Mouse (Mus musculus) embryonic facial prominence, embryonic 11.5 days (tissue): Measurements from ENCODE around the gene Dnajb6. TPM values are rescaled to one million over a fixed set of nuclear protein-coding genes. Genes with fewer than 3 reads are reported as not detected.
A peak's percentile ranks its signal among the peaks of the same experiment; 100 is the strongest.

Source experiments
- ATAC-seq: fragments of 200-750 bp; cut with Nextera tagmentation; replicated peaks from 2 replicates; pipeline ENCODE4 v1.8.0; 2017; ENCODE audit warnings: low read depth; ENCODE audit not compliant: insufficient number of reproducible peaks, low FRiP score, low TSS enrichment
- DNase-seq: peaks from one replicate; pipeline ENCODE4 v3.0.0-alpha.2; 2015; ENCODE audit warnings: low spot score
- H3K27ac ChIP-seq: fragments of 300-500 bp; sonication (generic); replicated peaks from 2 replicates; pipeline ENCODE4 v1.5.1; 2014; ENCODE audit warnings: mild to moderate bottlenecking, low read depth, low read length, control low read depth
- H3K27me3 ChIP-seq: fragments of 300-500 bp; sonication (generic); 2 replicates; pipeline ENCODE4 v1.6.1; 2014; ENCODE audit warnings: mild to moderate bottlenecking, low read length, moderate library complexity, mixed read lengths; ENCODE audit not compliant: control insufficient read depth, insufficient read depth
- H3K36me3 ChIP-seq: fragments of 300-500 bp; sonication (generic); replicated peaks from 2 replicates; pipeline ENCODE4 v1.6.1; 2014; ENCODE audit warnings: low read depth, mild to moderate bottlenecking, low read length, moderate library complexity, mixed read lengths; ENCODE audit not compliant: control insufficient read depth, insufficient read depth
- H3K4me1 ChIP-seq: fragments of 300-500 bp; sonication (generic); 2 replicates; pipeline ENCODE4 v1.6.1; 2014; ENCODE audit warnings: low read length, mixed read lengths; ENCODE audit not compliant: control insufficient read depth, insufficient read depth
- H3K4me2 ChIP-seq: fragments of 300-500 bp; sonication (generic); 2 replicates; pipeline ENCODE4 v1.6.1; 2014; ENCODE audit warnings: low read depth, mild to moderate bottlenecking, control low read depth, low read length, moderate library complexity
- H3K4me3 ChIP-seq: fragments of 300-500 bp; sonication (generic); 2 replicates; pipeline ENCODE4 v1.5.1; 2014; ENCODE audit warnings: low read depth, low read length, control low read depth
- H3K9ac ChIP-seq: fragments of 300-500 bp; sonication (generic); replicated peaks from 2 replicates; pipeline ENCODE4 v1.6.1; 2014; ENCODE audit warnings: mild to moderate bottlenecking, control low read depth, low read length
- H3K9me3 ChIP-seq: fragments of 300-500 bp; sonication (generic); replicated peaks from 2 replicates; pipeline ENCODE4 v1.6.1; 2016; ENCODE audit warnings: mild to moderate bottlenecking, low read length, inconsistent platforms, mixed read lengths; ENCODE audit not compliant: control insufficient read depth
- WGBS: fragments of 180-500 bp; shearing (Covaris S2); extraction: QIAGEN DNeasy Blood & Tissue Kit; methylation state at CpG from one replicate; pipeline ENCODE4 v1.1.7; 2014; 5-methylcytosine and 5-hydroxymethylcytosine counted together
- polyA plus RNA-seq: library from polyadenylated mRNA; unstranded; fragments of >200 nt; fragmentation: Nextera tagmentation; extraction: Ambion mirVana; gene quantifications from 2 replicates; pipeline ENCODE4 v1.2.1, GENCODE M21; 2014

Dnajb6 gene
- polyA plus RNA-seq, 1 experiment from 2014 or later = 236 TPM

DNA sequence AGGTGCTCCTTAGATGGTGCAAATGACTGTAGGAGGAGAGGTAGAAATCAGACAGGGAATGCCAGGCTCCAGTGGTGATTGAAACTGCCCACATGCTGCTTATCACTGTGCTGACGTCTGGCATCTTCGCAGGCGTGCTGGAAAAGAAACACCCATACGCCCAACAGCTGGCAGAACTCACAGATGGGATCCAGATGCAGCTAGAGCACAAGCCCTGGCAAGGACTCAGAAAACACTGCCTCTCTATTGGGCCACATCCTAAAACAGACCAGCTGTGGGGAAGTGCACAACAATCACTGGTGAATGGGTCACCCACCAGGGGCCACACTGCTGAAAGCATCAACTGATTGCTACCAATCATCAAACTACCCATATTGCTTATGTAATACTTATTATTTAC lies 91.3 kb downstream of the Dnajb6 start:
- Histone ChIP-seq H3K4me2 (no peak overlapping the region), H3K9me3 (no peaks in the 10 kb centered on the region), H3K4me1 (no peaks in the 10 kb centered on the region), H3K27me3 (no peaks in the 10 kb centered on the region), H3K9ac (no peak overlapping the region), H3K27ac (no peak overlapping the region), H3K4me3 (no peak overlapping the region), H3K36me3 (no peaks in the 10 kb centered on the region)
- ATAC-seq (peak; percentile 39; the same call in 1 of the 2 replicates), DNase-seq (peak; percentile 76)
- 35% methylated on average over 4 of the region's 4 CpGs for whole genome bisulfite sequencing

DNA sequence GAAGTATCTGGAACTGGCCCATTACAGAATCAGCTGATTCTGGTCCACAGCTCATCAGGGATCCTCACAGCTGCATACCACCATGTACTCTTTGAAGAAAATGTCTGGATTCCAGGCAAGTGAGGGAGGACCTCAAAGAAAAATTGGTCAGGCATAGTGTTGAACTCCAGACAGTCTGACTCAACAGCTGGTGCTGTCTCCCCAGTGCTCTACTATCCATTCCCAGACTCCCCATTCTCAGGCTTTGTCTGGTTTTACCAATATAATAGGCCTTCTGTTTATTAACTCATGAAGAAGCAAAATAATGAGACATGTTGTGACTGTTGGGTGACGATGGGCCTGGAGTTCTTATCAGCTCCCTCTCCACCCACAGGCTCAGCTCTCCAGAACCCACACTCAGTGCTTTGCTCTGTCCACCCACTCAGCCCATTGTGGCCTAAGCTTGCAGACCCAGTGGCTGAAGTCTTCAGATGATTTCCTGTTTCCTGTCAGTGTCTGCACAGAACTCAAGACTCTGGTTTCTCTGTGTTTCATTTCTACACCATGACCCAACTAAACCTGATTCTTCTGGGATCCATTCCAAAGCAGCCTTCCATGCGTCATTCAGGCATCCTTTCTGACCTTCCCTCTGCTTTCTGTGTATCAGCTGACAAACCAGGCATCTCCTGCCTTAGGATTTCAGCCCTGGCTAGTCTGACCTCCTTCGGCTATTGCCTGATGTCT lies 107.1 kb downstream of the Dnajb6 start:
- no peaks in the 10 kb centered on the region for H3K4me1 ChIP-seq
- no peak overlapping the region for H3K27ac ChIP-seq
- no peak for DNase-seq
- no peak overlapping the region for H3K9ac ChIP-seq
- no peak overlapping the region for H3K4me2 ChIP-seq
- ATAC-seq = no peak
- H3K36me3 ChIP-seq = no peaks in the 10 kb centered on the region
- 77% methylated on average over 3 of the region's 3 CpGs for WGBS
- no peak overlapping the region for H3K4me3 ChIP-seq
- no peaks in the 10 kb centered on the region for H3K27me3 ChIP-seq
- no peaks in the 10 kb centered on the region for H3K9me3 ChIP-seq

DNA sequence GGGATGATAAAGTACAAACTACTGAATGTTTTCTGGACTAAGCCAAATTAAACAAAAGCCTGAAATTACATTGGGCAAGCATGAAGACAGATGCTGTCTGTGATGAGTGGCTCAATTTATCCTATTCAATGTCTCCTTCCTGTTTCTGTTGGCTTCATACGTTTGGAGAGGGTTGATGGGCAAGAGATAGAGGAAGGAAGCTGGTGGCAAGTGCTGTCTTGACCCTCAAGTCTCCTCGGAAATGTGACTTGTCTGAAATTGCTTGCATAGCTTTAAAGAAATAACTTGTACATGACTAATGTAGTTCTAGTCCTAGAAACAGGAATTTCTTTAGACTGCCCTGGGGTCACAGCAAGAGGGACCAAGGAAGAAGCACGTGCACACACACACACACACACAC lies 109.5 kb downstream of the Dnajb6 start:
- Histone ChIP-seq H3K27ac (no peak overlapping the region), H3K4me1 (no peaks in the 10 kb centered on the region), H3K9ac (no peak overlapping the region), H3K9me3 (no peaks in the 10 kb centered on the region), H3K4me2 (no peak overlapping the region), H3K4me3 (no peak overlapping the region), H3K27me3 (no peaks in the 10 kb centered on the region), H3K36me3 (no peaks in the 10 kb centered on the region)
- DNase-seq = no peak
- WGBS = 62% methylated on average over 3 of the region's 3 CpGs
- no peak for ATAC-seq

DNA sequence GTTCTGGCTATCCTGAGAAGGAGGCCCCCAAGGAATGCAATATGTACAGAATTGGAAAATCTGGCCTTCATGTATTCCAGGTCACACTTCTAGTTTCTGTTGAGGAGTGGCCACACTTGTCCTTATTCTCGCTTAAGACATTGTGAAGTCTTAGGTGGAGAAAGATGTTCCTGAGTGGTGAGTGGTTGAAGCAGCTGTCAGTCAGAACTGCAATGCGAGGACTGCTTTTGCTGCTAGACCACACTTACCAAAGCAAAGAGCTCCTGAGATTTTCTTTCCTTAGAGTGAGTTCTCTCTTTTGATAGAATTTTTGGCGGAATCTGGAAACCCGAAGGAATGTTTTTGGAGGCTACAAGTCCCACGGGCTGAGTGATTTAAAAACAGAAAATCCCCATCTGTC lies 112.0 kb downstream of the Dnajb6 start:
- no peaks in the 10 kb centered on the region for H3K36me3 ChIP-seq
- H3K27me3 ChIP-seq = no peaks in the 10 kb centered on the region
- H3K9me3 ChIP-seq = no peaks in the 10 kb centered on the region
- no peak for ATAC-seq
- H3K4me3 ChIP-seq = no peak overlapping the region
- WGBS = 80% methylated on average over 5 of the region's 5 CpGs
- H3K9ac ChIP-seq = no peak overlapping the region
- no peak for DNase-seq
- no peak overlapping the region for H3K4me2 ChIP-seq
- no peak overlapping the region for H3K27ac ChIP-seq
- no peaks in the 10 kb centered on the region for H3K4me1 ChIP-seq

DNA sequence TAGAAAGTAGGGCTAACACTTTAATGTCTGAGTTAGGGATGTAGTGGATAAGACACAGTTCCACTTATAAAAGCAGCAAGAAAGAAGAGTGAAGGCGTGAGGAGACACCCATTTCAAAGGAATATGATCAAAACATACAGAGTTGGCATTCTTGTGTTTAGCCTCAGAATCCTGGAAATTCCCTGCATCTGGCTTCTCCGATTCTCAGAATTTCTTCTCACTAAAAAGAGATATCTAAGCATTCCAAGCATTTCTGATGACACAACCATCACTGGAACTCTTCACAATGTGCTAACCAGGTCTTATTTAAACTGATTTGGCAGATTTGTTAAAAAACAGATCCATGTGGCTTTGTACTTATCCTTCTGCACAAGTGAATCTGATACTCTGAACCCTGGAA lies 112.6 kb downstream of the Dnajb6 start:
- Histone ChIP-seq H3K27ac (no peak overlapping the region), H3K4me2 (no peak overlapping the region), H3K4me1 (no peaks in the 10 kb centered on the region), H3K36me3 (no peaks in the 10 kb centered on the region), H3K9ac (no peak overlapping the region), H3K4me3 (no peak overlapping the region), H3K27me3 (no peaks in the 10 kb centered on the region), H3K9me3 (no peaks in the 10 kb centered on the region)
- WGBS = 84% methylated on average over 2 of the region's 2 CpGs
- DNase-seq (no peak), ATAC-seq (no peak)

DNA sequence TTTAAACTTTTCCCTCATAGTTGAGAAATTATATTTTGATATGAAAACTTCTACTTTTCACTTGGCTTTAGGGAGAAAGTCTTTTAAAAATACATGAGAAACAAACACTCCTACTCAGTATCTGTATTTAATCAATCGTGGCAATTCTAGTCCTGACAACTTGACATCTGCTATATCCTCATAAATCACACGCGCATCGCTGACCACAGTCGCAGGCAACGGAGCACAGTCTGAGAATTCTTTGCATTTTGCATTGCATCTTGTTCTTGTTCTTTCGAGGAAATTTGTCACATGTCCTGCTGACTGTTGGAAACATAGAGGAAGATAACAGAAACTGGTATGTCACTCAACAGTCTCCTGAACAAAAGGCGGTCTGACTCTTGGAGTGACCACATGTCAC lies 116.9 kb downstream of the Dnajb6 start:
- H3K4me1 ChIP-seq = no peaks in the 10 kb centered on the region
- no peak overlapping the region for H3K27ac ChIP-seq
- ATAC-seq (no peak), DNase-seq (no peak)
- no peak overlapping the region for H3K4me2 ChIP-seq
- no peaks in the 10 kb centered on the region for H3K36me3 ChIP-seq
- H3K9ac ChIP-seq = no peak overlapping the region
- no peak overlapping the region for H3K4me3 ChIP-seq
- no peaks in the 10 kb centered on the region for H3K27me3 ChIP-seq
- H3K9me3 ChIP-seq = no peaks in the 10 kb centered on the region
- 73% methylated on average over 8 of the region's 8 CpGs for WGBS

DNA sequence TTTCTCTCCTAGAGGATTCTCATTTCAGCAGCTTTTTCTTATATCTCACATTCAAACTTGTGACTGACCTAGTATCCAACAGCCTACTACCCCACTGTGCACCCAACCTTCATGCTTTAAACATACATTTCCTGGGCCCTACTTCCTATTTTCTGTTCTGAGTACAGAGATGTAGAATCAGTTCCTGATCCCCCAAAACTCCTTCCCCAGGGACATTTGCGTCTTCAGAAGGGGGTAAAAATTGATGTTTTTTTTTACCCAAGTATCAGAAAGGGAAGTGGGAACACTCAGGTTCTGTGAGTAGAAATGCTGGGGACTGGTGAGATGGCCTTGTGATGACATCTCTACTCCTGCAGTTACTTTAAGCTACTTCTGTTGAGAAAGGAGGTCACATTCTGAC lies 117.5 kb downstream of the Dnajb6 start:
- Histone ChIP-seq H3K36me3 (no peaks in the 10 kb centered on the region), H3K27me3 (no peaks in the 10 kb centered on the region), H3K9me3 (no peaks in the 10 kb centered on the region), H3K27ac (no peak overlapping the region), H3K4me1 (no peaks in the 10 kb centered on the region), H3K4me2 (no peak overlapping the region), H3K9ac (no peak overlapping the region), H3K4me3 (no peak overlapping the region)
- WGBS = 86% methylated on average over 1 of the region's 1 CpGs
- no peak for DNase-seq
- ATAC-seq = no peak

DNA sequence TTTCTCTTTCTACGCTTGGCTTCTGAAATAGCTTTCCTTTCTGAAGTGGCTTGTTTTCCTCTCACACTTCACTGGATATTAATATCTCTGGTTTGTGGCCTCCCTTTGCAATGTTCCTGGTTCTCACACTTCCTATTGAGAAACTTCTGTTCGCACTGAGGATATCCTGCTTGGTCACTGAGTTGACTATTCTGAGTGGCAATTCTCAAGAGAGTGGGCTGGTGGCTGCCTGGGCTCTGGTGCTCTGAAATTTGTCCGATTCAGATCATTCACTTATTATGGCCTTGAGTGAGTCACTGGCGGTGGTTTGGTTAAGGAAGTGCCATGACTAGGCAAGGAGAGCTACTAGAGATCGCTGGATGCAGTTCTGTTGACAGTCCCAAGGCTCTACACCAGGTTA lies 118.9 kb downstream of the Dnajb6 start:
- DNase-seq (no peak), ATAC-seq (no peak)
- Histone ChIP-seq H3K4me2 (no peak overlapping the region), H3K4me1 (no peaks in the 10 kb centered on the region), H3K9ac (no peak overlapping the region), H3K27me3 (no peaks in the 10 kb centered on the region), H3K4me3 (no peak overlapping the region), H3K27ac (no peak overlapping the region), H3K36me3 (no peaks in the 10 kb centered on the region), H3K9me3 (no peaks in the 10 kb centered on the region)
- 83% methylated on average over 5 of the region's 5 CpGs for WGBS
